Mouse (Mus musculus) lung, embryonic 16.5 days (tissue): Measurements from ENCODE around the gene Jam3. TPM values are rescaled to one million over a fixed set of nuclear protein-coding genes. Genes with fewer than 3 reads are reported as not detected.

Experiments used
- polyA plus RNA-seq: library from polyadenylated mRNA; unstranded; fragments of >200 nt; fragmentation: Nextera tagmentation; extraction: Ambion mirVana; gene quantifications from 2 replicates; pipeline ENCODE4 v1.2.1, GENCODE M21; 2015

Jam3 gene
- polyA plus RNA-seq, 1 experiment from 2014 or later = 59.0 TPM

Other genes with a start within 250 kb of the Jam3 start
- gene Gm1110, start 232.3 kb downstream of the Jam3 start, polyA plus RNA-seq = not detected in 2 replicates
- gene Acad8, start 155.9 kb downstream of the Jam3 start, polyA plus RNA-seq = 49.5 and 53.8 TPM in 2 replicates
- gene Thyn1, start 155.7 kb downstream of the Jam3 start, polyA plus RNA-seq = 112 and 123 TPM in 2 replicates
- gene Vps26b, start 125.4 kb downstream of the Jam3 start, polyA plus RNA-seq = 25.1 and 27.6 TPM in 2 replicates
- gene Ncapd3, start 125.2 kb downstream of the Jam3 start, polyA plus RNA-seq = 34.4 and 35.1 TPM in 2 replicates
- 2.4 and 2.6 TPM in 2 replicates for gene Igsf9b, start 143.8 kb upstream of the Jam3 start, polyA plus RNA-seq
- not detected in 2 replicates for gene Spata19, start 241.4 kb upstream of the Jam3 start, polyA plus RNA-seq